Mouse (Mus musculus): ENCODE data around the gene Tnip1. TPM values are rescaled to one million over a fixed set of nuclear protein-coding genes. Genes with fewer than 3 reads are reported as not detected.
A peak's percentile ranks its signal among the peaks of the same experiment; 100 is the strongest.

The Tnip1 gene
- 29.9 and 30.3 TPM in 2 replicates for polyA plus RNA-seq (2015; fragmentation: Nextera tagmentation; extraction: Ambion mirVana)

DNA sequence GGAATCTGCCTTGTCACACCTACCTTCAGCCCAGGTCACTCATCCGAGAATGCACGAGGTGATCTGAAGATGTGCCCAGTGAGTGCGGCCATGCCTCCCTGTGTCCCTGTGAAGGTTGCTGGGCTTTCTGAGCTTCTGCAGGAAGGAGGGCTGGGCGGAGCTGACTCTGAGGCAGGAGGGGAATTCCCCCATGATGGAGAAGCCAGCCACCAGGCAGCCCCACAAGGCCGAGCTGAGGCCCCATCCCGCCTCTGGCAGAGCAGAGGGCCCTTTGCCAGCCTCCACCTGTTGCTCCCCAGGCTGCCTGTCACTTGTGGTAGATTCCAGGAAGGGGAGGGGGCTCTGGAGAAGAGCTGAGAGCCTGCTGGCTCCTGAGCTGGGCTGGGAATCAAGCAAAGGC is at the start of gene Tnip1:
Gene Tnip1 (minus strand): TSS at position 108 of the 400 bp plus-strand sequence.
- H3K4me3 ChIP-seq (ENCODE audit: low read depth, low read length): no peak within 1 kb of the TSS
- no peaks in the 10 kb centered on the region for H3K27me3 ChIP-seq (replicated peaks; ENCODE audit: control insufficient read depth, insufficient read depth, low read length)
- H3K4me1 ChIP-seq (replicated peaks; ENCODE audit: control insufficient read depth, insufficient read depth, low read length): peaks cover 5% of the 10 kb centered on the region; the same call in 1 of the 2 replicates
- H3K27ac ChIP-seq (ENCODE audit: low read depth, low read length): no peak within 1 kb of the TSS
- ATAC-seq: no peak
- WGBS: 15% methylated on average over 6 of the region's 6 CpGs
- no peaks in the 10 kb centered on the region for H3K36me3 ChIP-seq (ENCODE audit: control insufficient read depth, insufficient read depth)
- H3K4me2 ChIP-seq (replicated peaks; ENCODE audit: low read depth): peak within 1 kb of the TSS; percentile 4
- H3K9me3 ChIP-seq (ENCODE audit: control insufficient read depth): no peaks in the 10 kb centered on the region
- TF ChIP-seq CTCF (IDR thresholded peaks at IDR 0.05; ENCODE audit: low read depth): no peak
- no peak within 1 kb of the TSS for H3K9ac ChIP-seq (ENCODE audit: low read depth, low read length)

DNA sequence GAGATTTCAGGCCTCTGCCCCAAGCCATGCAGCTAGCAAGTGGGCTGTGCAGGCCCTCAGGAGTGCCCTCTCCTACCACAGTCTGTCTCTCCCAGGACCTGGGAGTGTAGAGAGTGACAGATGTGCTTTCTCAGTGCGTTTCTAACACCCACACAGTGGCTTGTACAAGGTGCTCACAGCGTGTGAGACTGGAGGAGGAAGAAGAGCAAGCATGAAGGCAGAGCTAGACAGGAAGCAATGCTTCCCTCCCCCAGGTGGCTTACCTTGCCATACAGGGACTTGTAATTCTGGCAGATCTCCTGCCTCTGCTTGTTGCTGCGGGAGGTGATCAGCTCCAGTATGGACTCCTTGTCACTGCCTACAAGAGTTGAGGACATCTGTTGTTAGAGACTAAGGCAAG is 48.7 kb upstream of the Tnip1 start:
- 92% methylated on average over 3 of the region's 3 CpGs for WGBS
- Histone ChIP-seq H3K4me2 (replicated peaks; ENCODE audit: low read depth) (no peak overlapping the region), H3K4me1 (replicated peaks; ENCODE audit: control insufficient read depth, insufficient read depth, low read length) (no peaks in the 10 kb centered on the region), H3K4me3 (ENCODE audit: low read depth, low read length) (no peak overlapping the region), H3K9ac (ENCODE audit: low read depth, low read length) (no peak overlapping the region), H3K27me3 (replicated peaks; ENCODE audit: control insufficient read depth, insufficient read depth, low read length) (no peaks in the 10 kb centered on the region), H3K27ac (ENCODE audit: low read depth, low read length) (no peak overlapping the region), H3K9me3 (ENCODE audit: control insufficient read depth) (no peaks in the 10 kb centered on the region), H3K36me3 (ENCODE audit: control insufficient read depth, insufficient read depth) (peaks cover 53% of the 10 kb centered on the region)
- TF ChIP-seq CTCF (IDR thresholded peaks at IDR 0.05; ENCODE audit: low read depth): no peak
- ATAC-seq: no peak

- Histone ChIP-seq H3K4me2 (replicated peaks; ENCODE audit: low read depth) (no peak overlapping the region), H3K27me3 (replicated peaks; ENCODE audit: control insufficient read depth, insufficient read depth, low read length) (no peaks in the 10 kb centered on the region), H3K9ac (ENCODE audit: low read depth, low read length) (no peak overlapping the region), H3K36me3 (ENCODE audit: control insufficient read depth, insufficient read depth) (peaks cover 59% of the 10 kb centered on the region), H3K4me3 (ENCODE audit: low read depth, low read length) (no peak overlapping the region), H3K9me3 (ENCODE audit: control insufficient read depth) (no peaks in the 10 kb centered on the region), H3K4me1 (replicated peaks; ENCODE audit: control insufficient read depth, insufficient read depth, low read length) (no peaks in the 10 kb centered on the region), H3K27ac (ENCODE audit: low read depth, low read length) (no peak overlapping the region)
- no peak for ATAC-seq
- TF ChIP-seq CTCF (IDR thresholded peaks at IDR 0.05; ENCODE audit: low read depth): no peak
- 71% methylated on average over 6 of the region's 6 CpGs for WGBS
Observed at GRCm38 (mm10) chr11:55008230-55008629, 45.5 kb upstream of the Tnip1 start.

- Histone ChIP-seq H3K9me3 (ENCODE audit: control insufficient read depth) (no peaks in the 10 kb centered on the region), H3K9ac (ENCODE audit: low read depth, low read length) (no peak overlapping the region), H3K4me1 (replicated peaks; ENCODE audit: control insufficient read depth, insufficient read depth, low read length) (no peaks in the 10 kb centered on the region), H3K27me3 (replicated peaks; ENCODE audit: control insufficient read depth, insufficient read depth, low read length) (no peaks in the 10 kb centered on the region), H3K27ac (ENCODE audit: low read depth, low read length) (no peak overlapping the region), H3K4me2 (replicated peaks; ENCODE audit: low read depth) (no peak overlapping the region), H3K36me3 (ENCODE audit: control insufficient read depth, insufficient read depth) (peaks cover 69% of the 10 kb centered on the region), H3K4me3 (ENCODE audit: low read depth, low read length) (no peak overlapping the region)
- ATAC-seq: no peak
- WGBS: 87% methylated on average over 5 of the region's 5 CpGs
- TF ChIP-seq CTCF (IDR thresholded peaks at IDR 0.05; ENCODE audit: low read depth): peak; percentile 41; the same call in 1 of the 2 replicates
Observed at GRCm38 (mm10) chr11:55005684-55006083, 43.0 kb upstream of the Tnip1 start.

- TF ChIP-seq CTCF (IDR thresholded peaks at IDR 0.05; ENCODE audit: low read depth): no peak
- H3K36me3 ChIP-seq (ENCODE audit: control insufficient read depth, insufficient read depth): peaks cover 67% of the 10 kb centered on the region
- H3K4me3 ChIP-seq (ENCODE audit: low read depth, low read length): no peak overlapping the region
- H3K27me3 ChIP-seq (replicated peaks; ENCODE audit: control insufficient read depth, insufficient read depth, low read length): no peaks in the 10 kb centered on the region
- no peak overlapping the region for H3K4me2 ChIP-seq (replicated peaks; ENCODE audit: low read depth)
- H3K27ac ChIP-seq (ENCODE audit: low read depth, low read length): no peak overlapping the region
- H3K9me3 ChIP-seq (ENCODE audit: control insufficient read depth): no peaks in the 10 kb centered on the region
- ATAC-seq: no peak
- WGBS: 80% methylated on average over 7 of the region's 7 CpGs
- H3K9ac ChIP-seq (ENCODE audit: low read depth, low read length): no peak overlapping the region
- no peaks in the 10 kb centered on the region for H3K4me1 ChIP-seq (replicated peaks; ENCODE audit: control insufficient read depth, insufficient read depth, low read length)
Observed at GRCm38 (mm10) chr11:55004970-55005502, 42.3 kb upstream of the Tnip1 start.

GRCm38 (mm10) chr11:54998708-54999107 is 36.0 kb upstream of the Tnip1 start:
- no peak for TF ChIP-seq CTCF (IDR thresholded peaks at IDR 0.05; ENCODE audit: low read depth)
- Histone ChIP-seq H3K4me2 (replicated peaks; ENCODE audit: low read depth) (0 out of 2 replicates have a peak overlapping the region, but pooled peaks have one; percentile 9), H3K27ac (ENCODE audit: low read depth, low read length) (no peak overlapping the region), H3K36me3 (ENCODE audit: control insufficient read depth, insufficient read depth) (peaks cover 60% of the 10 kb centered on the region), H3K27me3 (replicated peaks; ENCODE audit: control insufficient read depth, insufficient read depth, low read length) (no peaks in the 10 kb centered on the region), H3K9me3 (ENCODE audit: control insufficient read depth) (no peaks in the 10 kb centered on the region), H3K4me3 (ENCODE audit: low read depth, low read length) (no peak overlapping the region), H3K4me1 (replicated peaks; ENCODE audit: control insufficient read depth, insufficient read depth, low read length) (no peaks in the 10 kb centered on the region), H3K9ac (ENCODE audit: low read depth, low read length) (no peak overlapping the region)
- ATAC-seq: no peak
- 47% methylated on average over 2 of the region's 2 CpGs for WGBS
